Mouse (Mus musculus): ENCODE measurements around the gene Flt1. TPM values are rescaled to one million over a fixed set of nuclear protein-coding genes. Genes with fewer than 3 reads are reported as not detected.
A peak's percentile ranks its signal among the peaks of the same experiment; 100 is the strongest.

The Flt1 gene
- 19.4 and 20.1 TPM in 2 replicates for polyA plus RNA-seq (2015; fragmentation: Nextera tagmentation; extraction: Ambion mirVana)

GRCm38 (mm10) chr5:147725831-147726700 lies at the start of gene Flt1:
TSS of gene Flt1 (minus strand) at chr5:147726011.
- peak within 1 kb of the TSS; percentile 62 for H3K4me3 ChIP-seq
- peak; percentile 38 for ATAC-seq (ENCODE audit: extremely low read depth, insufficient number of reproducible peaks, low FRiP score, low TSS enrichment)
- H3K4me1 ChIP-seq: peaks cover 34% of the 10 kb centered on the region
- H3K9ac ChIP-seq: peak within 1 kb of the TSS; percentile 86
- H3K9me3 ChIP-seq: no peaks in the 10 kb centered on the region
- WGBS: under 1% methylated on average over 82 of the region's 82 CpGs
- peak within 1 kb of the TSS; percentile 94 for H3K4me2 ChIP-seq
- H3K27ac ChIP-seq (replicated peaks): peak within 1 kb of the TSS; percentile 69
- H3K36me3 ChIP-seq: no peaks in the 10 kb centered on the region
- H3K27me3 ChIP-seq (replicated peaks): peaks cover 84% of the 10 kb centered on the region

DNA sequence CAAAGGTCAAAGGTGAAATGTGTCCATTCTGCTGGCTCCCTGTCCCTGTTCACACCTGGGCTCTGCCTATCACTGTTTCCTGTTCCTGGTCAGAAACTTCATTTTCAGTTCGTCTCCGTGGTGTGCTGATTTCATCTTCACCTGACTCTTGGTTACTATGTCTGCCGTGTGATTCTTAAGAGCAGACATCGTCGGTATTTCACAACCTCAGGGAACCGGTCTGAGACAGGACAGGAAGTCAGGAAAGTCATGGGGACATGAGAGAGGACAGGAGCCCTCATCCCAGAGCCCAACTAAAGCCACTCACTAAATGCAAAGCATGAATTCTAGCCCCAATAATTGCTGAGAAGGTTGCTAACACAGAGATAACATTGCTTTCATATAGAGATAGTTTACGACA lies 49.4 kb upstream of the Flt1 start:
- Histone ChIP-seq H3K27ac (replicated peaks) (no peak overlapping the region), H3K9ac (no peak overlapping the region), H3K36me3 (no peaks in the 10 kb centered on the region), H3K4me2 (no peak overlapping the region), H3K4me3 (no peak overlapping the region), H3K9me3 (0 out of 2 replicates have a peak, but pooled peaks cover 6% of the 10 kb centered on the region), H3K27me3 (replicated peaks) (no peaks in the 10 kb centered on the region), H3K4me1 (no peaks in the 10 kb centered on the region)
- ATAC-seq (ENCODE audit: extremely low read depth, insufficient number of reproducible peaks, low FRiP score, low TSS enrichment): no peak
- WGBS: 62% methylated on average over 7 of the region's 7 CpGs

DNA sequence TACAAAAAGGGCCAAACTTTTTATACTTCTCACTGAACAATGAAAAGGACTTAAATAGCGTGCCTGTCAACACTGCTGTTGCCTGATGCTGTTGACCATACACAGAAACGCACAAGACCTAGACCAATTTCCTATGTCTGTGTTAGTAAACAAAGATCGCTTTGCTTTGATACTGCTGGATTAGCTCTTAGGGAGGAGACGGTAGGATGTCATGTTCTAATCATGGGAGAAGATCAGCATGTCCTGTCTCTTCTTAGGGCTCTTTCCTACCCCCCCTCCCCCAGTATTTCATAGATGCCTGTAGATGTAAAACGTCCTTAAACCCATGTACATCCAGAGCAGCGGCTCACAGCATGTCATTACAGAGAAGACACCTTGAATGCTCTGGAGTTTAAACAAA lies 44.1 kb upstream of the Flt1 start:
- H3K36me3 ChIP-seq: no peaks in the 10 kb centered on the region
- H3K27ac ChIP-seq (replicated peaks): no peak overlapping the region
- H3K27me3 ChIP-seq (replicated peaks): no peaks in the 10 kb centered on the region
- ATAC-seq (ENCODE audit: extremely low read depth, insufficient number of reproducible peaks, low FRiP score, low TSS enrichment): no peak
- WGBS: 59% methylated on average over 6 of the region's 6 CpGs
- 0 out of 2 replicates have a peak, but pooled peaks cover 6% of the 10 kb centered on the region for H3K9me3 ChIP-seq
- no peak overlapping the region for H3K4me2 ChIP-seq
- no peaks in the 10 kb centered on the region for H3K4me1 ChIP-seq
- H3K9ac ChIP-seq: no peak overlapping the region
- H3K4me3 ChIP-seq: no peak overlapping the region

DNA sequence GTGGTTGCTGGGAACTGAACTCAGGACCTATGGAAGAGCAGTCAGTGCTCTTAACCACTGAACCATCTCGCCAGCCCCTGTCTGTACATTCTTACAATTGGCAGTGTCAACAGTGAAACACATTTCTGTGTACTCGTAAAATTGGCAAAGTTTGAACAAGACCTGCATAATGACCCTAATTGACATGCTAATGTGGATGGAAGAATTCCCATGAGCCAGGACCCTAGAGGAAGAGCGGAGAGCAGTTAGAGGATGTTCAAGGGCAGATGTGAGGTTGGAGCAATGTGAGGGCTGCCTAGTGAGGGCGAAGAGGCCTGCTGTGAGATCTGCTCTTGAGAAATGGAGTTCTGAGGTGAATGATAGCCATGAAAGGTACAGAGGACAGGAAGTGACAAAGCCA lies 38.2 kb upstream of the Flt1 start:
- Histone ChIP-seq H3K27me3 (replicated peaks) (no peaks in the 10 kb centered on the region), H3K4me3 (no peak overlapping the region), H3K36me3 (no peaks in the 10 kb centered on the region), H3K4me1 (peaks cover 15% of the 10 kb centered on the region), H3K27ac (replicated peaks) (no peak overlapping the region), H3K9ac (no peak overlapping the region), H3K9me3 (no peaks in the 10 kb centered on the region), H3K4me2 (no peak overlapping the region)
- WGBS: 90% methylated on average over 4 of the region's 4 CpGs
- ATAC-seq (ENCODE audit: extremely low read depth, insufficient number of reproducible peaks, low FRiP score, low TSS enrichment): no peak

- Histone ChIP-seq H3K4me2 (no peak overlapping the region), H3K27ac (replicated peaks) (no peak overlapping the region), H3K4me3 (no peak overlapping the region), H3K4me1 (peaks cover 20% of the 10 kb centered on the region), H3K9me3 (no peaks in the 10 kb centered on the region), H3K9ac (0 out of 2 replicates have a peak overlapping the region, but pooled peaks have one; percentile 14), H3K36me3 (no peaks in the 10 kb centered on the region), H3K27me3 (replicated peaks) (no peaks in the 10 kb centered on the region)
- ATAC-seq (ENCODE audit: extremely low read depth, insufficient number of reproducible peaks, low FRiP score, low TSS enrichment): no peak
- 30% methylated on average over 8 of the region's 8 CpGs for WGBS
Measured at GRCm38 (mm10) chr5:147761984-147762383, 36.2 kb upstream of the Flt1 start.

- Histone ChIP-seq H3K9me3 (no peaks in the 10 kb centered on the region), H3K27me3 (replicated peaks) (no peaks in the 10 kb centered on the region), H3K9ac (peak overlapping the region; percentile 20; the same call in 1 of the 2 replicates), H3K4me1 (peaks cover 20% of the 10 kb centered on the region), H3K4me3 (peak overlapping the region; percentile 18), H3K27ac (replicated peaks) (no peak overlapping the region), H3K36me3 (no peaks in the 10 kb centered on the region), H3K4me2 (peak overlapping the region; percentile 45)
- 5% methylated on average over 9 of the region's 9 CpGs for WGBS
- no peak for ATAC-seq (ENCODE audit: extremely low read depth, insufficient number of reproducible peaks, low FRiP score, low TSS enrichment)
Measured at GRCm38 (mm10) chr5:147761275-147761674, 35.5 kb upstream of the Flt1 start.

DNA sequence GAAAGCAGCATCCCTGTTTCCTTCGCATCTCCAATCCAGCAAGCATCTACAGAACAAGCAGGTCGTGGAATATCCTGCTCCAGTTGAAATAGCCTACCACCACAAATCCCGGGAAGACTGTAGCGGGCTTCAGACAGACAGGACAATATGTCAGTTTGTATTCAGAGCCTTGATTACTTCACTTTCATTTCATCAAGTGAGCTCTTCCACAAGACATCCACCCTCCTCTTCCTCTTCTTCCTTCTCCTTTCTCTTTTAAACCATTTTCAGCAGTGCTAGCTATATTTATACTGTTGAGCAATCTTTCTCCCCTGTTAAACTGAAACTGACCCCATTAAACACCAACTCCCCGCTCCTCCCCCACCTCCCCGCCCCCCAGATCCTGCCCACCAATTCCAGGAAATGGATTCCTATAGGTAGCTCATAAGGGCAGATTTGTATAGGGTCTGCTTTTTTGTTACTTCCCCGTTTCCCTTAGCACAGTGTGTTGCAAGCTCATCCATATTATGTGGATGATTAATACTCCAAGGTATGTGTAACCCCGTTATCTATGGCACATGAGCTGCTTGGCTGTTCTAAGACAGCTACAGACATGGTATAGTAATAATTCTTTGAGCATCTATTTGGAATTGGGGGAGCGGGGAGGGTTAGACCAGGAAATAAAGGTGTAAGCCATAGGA lies 33.0 kb upstream of the Flt1 start:
- H3K4me3 ChIP-seq: peak overlapping the region; percentile 31
- 71% methylated on average over 9 of the region's 9 CpGs for WGBS

DNA sequence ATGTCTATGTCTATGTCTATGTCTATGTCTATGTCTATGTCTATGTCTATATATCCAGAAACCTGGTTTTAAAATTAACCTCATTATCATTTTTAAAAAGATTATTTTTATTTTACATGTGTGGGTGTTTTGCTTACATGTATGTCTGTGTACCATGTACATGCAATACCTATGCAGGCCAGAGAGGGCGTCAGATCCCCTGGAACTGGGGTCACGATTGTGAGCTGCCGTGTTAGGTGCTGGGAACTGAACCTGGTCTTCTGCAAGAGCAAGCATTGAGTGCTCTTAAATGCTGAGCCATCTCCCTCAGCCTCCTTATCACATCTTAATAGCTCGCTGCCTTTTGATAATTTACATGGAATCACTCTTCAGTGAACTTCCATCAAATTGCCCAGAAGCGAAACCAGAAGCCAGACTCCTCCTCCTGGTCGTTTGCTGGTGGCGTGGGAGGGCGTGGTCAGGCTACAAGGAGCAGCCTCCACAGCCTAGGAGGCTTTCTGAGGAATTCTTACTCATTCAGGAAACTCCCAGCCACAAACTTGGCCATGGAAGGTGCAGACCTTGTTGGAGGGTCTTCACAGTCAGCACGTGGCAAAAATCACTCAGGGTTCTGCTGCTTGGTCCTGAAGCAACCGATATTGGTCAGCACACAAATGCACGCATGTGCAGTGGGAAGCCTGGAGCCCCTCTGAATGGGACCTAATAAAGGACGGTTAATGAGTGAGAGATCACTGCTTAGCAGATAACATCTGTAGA lies 32.2 kb upstream of the Flt1 start:
- H3K4me1 ChIP-seq: peaks cover 23% of the 10 kb centered on the region
- H3K27ac ChIP-seq (replicated peaks): 0 out of 2 replicates have a peak overlapping the region, but pooled peaks have one; percentile 10
- ATAC-seq (ENCODE audit: extremely low read depth, insufficient number of reproducible peaks, low FRiP score, low TSS enrichment): no peak
- no peaks in the 10 kb centered on the region for H3K36me3 ChIP-seq
- H3K9me3 ChIP-seq: peaks cover 5% of the 10 kb centered on the region
- WGBS: 45% methylated on average over 12 of the region's 12 CpGs
- peak overlapping the region; percentile 1; the same call in 1 of the 2 replicates for H3K9ac ChIP-seq
- H3K4me2 ChIP-seq: peak overlapping the region; percentile 55
- peak overlapping the region; percentile 31 for H3K4me3 ChIP-seq
- peaks cover 6% of the 10 kb centered on the region for H3K27me3 ChIP-seq (replicated peaks)

More for the DNA sequence above, 33.0 kb upstream of the Flt1 start:
- Histone ChIP-seq H3K4me2 (peak overlapping the region; percentile 55), H3K4me1 (peaks cover 20% of the 10 kb centered on the region), H3K9me3 (peaks cover 5% of the 10 kb centered on the region), H3K36me3 (no peaks in the 10 kb centered on the region), H3K27ac (replicated peaks) (0 out of 2 replicates have a peak overlapping the region, but pooled peaks have one; percentile 10), H3K27me3 (replicated peaks) (no peaks in the 10 kb centered on the region), H3K9ac (peak overlapping the region; percentile 1; the same call in 1 of the 2 replicates)
- no peak for ATAC-seq (ENCODE audit: extremely low read depth, insufficient number of reproducible peaks, low FRiP score, low TSS enrichment)

DNA sequence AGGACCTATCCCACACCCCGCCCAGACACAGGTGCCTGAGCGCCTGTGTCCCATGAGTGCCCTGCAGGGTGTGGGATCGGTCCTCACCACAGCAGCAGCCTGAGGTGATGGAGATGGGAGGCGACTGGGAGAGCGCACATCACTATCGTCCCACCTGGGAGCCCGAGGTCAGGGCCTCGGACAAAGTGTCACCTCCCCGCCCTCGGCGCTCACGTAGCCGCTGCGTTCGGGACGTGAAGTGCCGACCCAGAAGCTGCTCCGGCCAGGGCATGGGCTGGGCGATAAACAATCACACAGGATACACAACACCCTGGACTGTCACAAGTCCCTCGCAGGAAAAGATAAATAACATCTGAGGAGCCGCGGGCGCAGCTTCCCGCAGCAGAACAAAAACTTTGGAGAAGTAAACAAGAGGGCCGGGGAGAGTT lies 27.1 kb upstream of the Flt1 start:
- no peak for ATAC-seq (ENCODE audit: extremely low read depth, insufficient number of reproducible peaks, low FRiP score, low TSS enrichment)
- Histone ChIP-seq H3K4me3 (peak overlapping the region; percentile 38), H3K9ac (peak overlapping the region; percentile 24), H3K4me1 (peaks cover 23% of the 10 kb centered on the region), H3K27me3 (replicated peaks) (peaks cover 35% of the 10 kb centered on the region), H3K36me3 (no peaks in the 10 kb centered on the region), H3K27ac (replicated peaks) (no peak overlapping the region), H3K9me3 (peaks cover 5% of the 10 kb centered on the region), H3K4me2 (peak overlapping the region; percentile 67)
- under 1% methylated on average over 25 of the region's 25 CpGs for WGBS

- H3K4me3 ChIP-seq: peak overlapping the region; percentile 48
- peaks cover 27% of the 10 kb centered on the region for H3K4me1 ChIP-seq
- peaks cover 5% of the 10 kb centered on the region for H3K9me3 ChIP-seq
- no peak for ATAC-seq (ENCODE audit: extremely low read depth, insufficient number of reproducible peaks, low FRiP score, low TSS enrichment)
- H3K4me2 ChIP-seq: peak overlapping the region; percentile 77
- H3K9ac ChIP-seq: peak overlapping the region; percentile 72
- no peaks in the 10 kb centered on the region for H3K36me3 ChIP-seq
- 1% methylated on average over 28 of the region's 28 CpGs for WGBS
- peaks cover 35% of the 10 kb centered on the region for H3K27me3 ChIP-seq (replicated peaks)
- peak overlapping the region; percentile 75 for H3K27ac ChIP-seq (replicated peaks)
Measured at GRCm38 (mm10) chr5:147751673-147752130, 25.9 kb upstream of the Flt1 start.

Measured in heart, embryonic 13.5 days (tissue).